Mouse (Mus musculus): ENCODE data around the gene Gm26558.

DNA sequence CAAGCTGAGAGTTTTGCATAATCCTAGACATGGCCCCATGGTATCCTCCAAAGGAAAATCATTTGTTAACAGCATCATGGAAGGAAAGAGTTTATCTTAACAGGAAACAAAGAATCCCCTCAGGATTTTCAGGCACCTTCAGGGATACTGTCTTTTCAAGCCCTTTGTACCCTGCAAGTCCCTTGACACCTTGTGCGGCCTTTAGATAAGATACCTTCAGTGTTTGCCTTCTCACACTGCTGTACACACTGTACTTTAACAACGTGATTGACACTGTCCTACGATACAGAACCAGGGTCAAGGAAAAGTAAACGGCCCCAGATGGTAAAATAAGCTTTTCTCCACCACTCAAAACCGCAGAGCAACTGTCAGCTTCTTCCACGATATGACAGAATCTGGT lies 10.1 kb downstream of the Gm26558 start:
- no peak for TF ChIP-seq CTCF (IDR thresholded peaks at IDR 0.05; ENCODE audit: borderline replicate concordance, extremely low read depth, insufficient read depth, insufficient read length)
- no peak for TF ChIP-seq POLR2A (IDR thresholded peaks at IDR 0.05; ENCODE audit: borderline replicate concordance, extremely low read depth, insufficient read depth, insufficient read length, poor library complexity, severe bottlenecking)

Data from brain, embryonic 14.5 days (tissue).